Mouse (Mus musculus) ES-Bruce4 (cell line): ENCODE data around the gene Tmem183a.

Experiments
- CTCF ChIP-seq: IDR thresholded peaks from one replicate; pipeline ENCODE4 v1.8.1; 2011; ENCODE audit warnings: low read depth, low read length
- EP300 ChIP-seq: IDR thresholded peaks from 2 replicates; pipeline ENCODE4 v1.6.1; 2011; ENCODE audit warnings: low read depth, low read length; ENCODE audit not compliant: insufficient read depth
- POLR2A ChIP-seq: IDR thresholded peaks from one replicate; pipeline ENCODE4 v1.8.1; 2011; ENCODE audit warnings: low read length; ENCODE audit not compliant: insufficient read depth

DNA sequence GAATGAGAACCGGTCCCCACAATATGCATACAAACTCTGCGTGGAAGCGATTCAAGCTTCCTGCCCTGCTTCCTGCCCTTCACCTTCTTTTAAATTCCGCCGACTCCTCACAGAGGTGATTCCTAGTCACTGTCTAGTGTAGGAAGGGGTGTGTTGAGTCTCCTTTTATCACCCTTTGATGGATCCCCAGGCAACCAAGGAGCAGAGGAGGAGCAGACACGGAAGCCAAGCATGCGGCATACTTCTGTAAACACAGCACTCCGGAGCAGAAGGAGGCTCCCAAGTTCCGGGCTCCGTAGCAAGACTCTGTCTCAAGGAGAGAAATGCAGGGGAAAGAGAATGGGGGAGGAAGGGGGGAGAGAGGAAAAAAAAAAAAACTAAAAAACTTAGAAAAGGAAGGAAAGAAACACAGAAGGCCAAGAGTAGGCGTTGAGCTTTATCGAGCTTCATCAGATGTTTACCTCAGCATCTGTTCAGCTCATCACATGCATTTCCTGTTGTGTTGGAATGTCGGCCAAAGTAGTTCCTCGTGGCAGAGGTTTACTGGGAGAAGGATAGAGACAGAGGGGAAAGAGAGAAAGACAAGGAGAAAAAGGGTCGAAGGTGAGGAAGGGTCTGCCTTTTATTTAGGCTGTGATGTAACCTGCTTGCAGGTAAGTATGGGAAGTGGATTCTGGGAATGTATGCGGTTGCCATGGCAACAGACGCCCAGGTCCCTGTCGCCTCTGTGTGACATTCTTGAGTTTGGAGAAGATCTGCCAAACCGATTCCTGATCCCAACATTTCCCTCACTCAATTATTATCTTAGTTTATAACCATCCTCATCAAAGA lies 20.2 kb upstream of the Tmem183a start:
- TF ChIP-seq CTCF (no peak), POLR2A (no peak), EP300 (no peak)
